In the genomic region with DNA sequence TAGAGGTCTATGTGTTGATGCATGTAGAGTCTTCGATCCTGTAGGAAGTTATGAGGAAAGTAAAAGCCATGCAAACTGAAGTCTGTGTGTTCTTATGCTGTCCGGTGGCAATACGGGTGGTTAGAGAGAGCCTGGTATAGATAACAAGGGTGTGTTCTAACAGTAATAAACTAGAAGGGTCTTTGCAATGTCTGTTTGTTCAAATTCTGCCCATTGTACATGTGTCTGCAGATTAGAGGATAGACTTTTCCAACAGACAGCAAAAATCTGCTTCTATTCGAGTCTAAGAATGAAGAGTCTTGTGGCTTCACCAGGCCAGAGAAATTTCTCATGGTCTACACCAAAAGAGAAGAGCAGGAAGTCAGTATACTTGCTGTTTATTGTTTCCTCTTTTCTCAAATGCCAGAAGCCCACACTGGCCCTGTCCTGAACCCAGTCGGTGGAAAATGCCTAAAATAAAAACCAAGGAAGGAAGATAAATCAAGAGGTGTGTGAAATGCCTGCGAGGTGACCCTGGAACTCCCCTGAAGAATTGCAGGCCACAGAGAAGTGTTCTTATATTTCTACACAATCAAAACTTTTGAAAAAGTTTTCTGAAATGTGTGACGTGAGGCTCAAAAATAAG, we compare ENCODE assay signal across 13 mouse cellular contexts. TPM values are rescaled to one million over a fixed set of nuclear protein-coding genes. Genes with fewer than 3 reads are reported as not detected.
DNase-seq lines count a peak whose midpoint lies in the region; ATAC-seq lines count a peak whose summit lies in the region.
"Had no signal": no experiment of that assay in that cellular context is flagged by ENCODE, and none has a peak within 500 bp of the region (broad histone marks: within the 10 kb centered on the region; RNA-seq: fewer than 3 reads in every experiment).

No protein-coding gene starts in this region.

- H3K9me3 ChIP-seq in kidney, embryonic 15.5 days (replicated peaks): no peaks in the 10 kb centered on the region
- no peaks in the 10 kb centered on the region for H3K9me3 ChIP-seq in intestine, embryonic 14.5 days (ENCODE audit: control insufficient read depth, low read length)

- H3K9ac ChIP-seq in kidney, embryonic 15.5 days: no peak overlapping the region
- no peak overlapping the region for H3K9ac ChIP-seq in intestine, embryonic 14.5 days (ENCODE audit: low read length)

- no peak overlapping the region for H3K4me3 ChIP-seq in kidney, embryonic 15.5 days (replicated peaks)
- H3K4me3 ChIP-seq in intestine, embryonic 14.5 days (ENCODE audit: low read depth, low read length): no peak overlapping the region

- no peaks in the 10 kb centered on the region for H3K27me3 ChIP-seq in kidney, embryonic 15.5 days
- no peaks in the 10 kb centered on the region for H3K27me3 ChIP-seq in intestine, embryonic 14.5 days (replicated peaks; ENCODE audit: control insufficient read depth, insufficient read depth, low read length)

- H3K4me2 ChIP-seq in kidney, embryonic 15.5 days: no peak overlapping the region
- H3K4me2 ChIP-seq in intestine, embryonic 14.5 days (ENCODE audit: low read length): no peak overlapping the region

- 58% methylated on average over 7 of the region's 7 CpGs for WGBS in kidney, embryonic 15.5 days
- 47% methylated on average over 7 of the region's 7 CpGs for WGBS in intestine, embryonic 14.5 days

- 0 out of 2 replicates have a peak, but pooled peaks cover 5% of the 10 kb centered on the region for H3K4me1 ChIP-seq in kidney, embryonic 15.5 days
- H3K4me1 ChIP-seq in intestine, embryonic 14.5 days (replicated peaks; ENCODE audit: control insufficient read depth, insufficient read depth, low read length): peaks cover 3% of the 10 kb centered on the region; the same call in 1 of the 2 replicates

- intact Hi-C loops in left cerebral cortex, postnatal 4 days (cut with DNase I): no loop called here

- peak overlapping the region; percentile 41; the same call in 1 of the 2 replicates for H3K27ac ChIP-seq in kidney, embryonic 15.5 days
- H3K27ac ChIP-seq in intestine, embryonic 14.5 days (ENCODE audit: low read depth): peak overlapping the region; percentile 36; the same call in 1 of the 2 replicates

- no peak for DNase-seq in kidney, postnatal 14 days
- peak; percentile 17 for DNase-seq in MEL-GATA-1-ER (ENCODE audit: extremely low read depth, low read depth)
- DNase-seq in intestine, embryonic 14.5 days (ENCODE audit: low spot score): no peak
- DNase-seq in left cerebral cortex, postnatal 4 days: no peak
- DNase-seq in cerebellum, postnatal 25 days: no peak
- DNase-seq: kidney, postnatal 25 days; midbrain, embryonic 14.5 days had no signal

- ATAC-seq in kidney, embryonic 15.5 days (replicated peaks; ENCODE audit: low FRiP score): no peak
- ATAC-seq in intestine, embryonic 14.5 days (replicated peaks; ENCODE audit: low FRiP score, low TSS enrichment, low read depth): no peak
- peak; percentile 16; the same call in 1 of the 2 replicates for ATAC-seq in megakaryocyte-erythroid progenitor cell, adult 5-6 weeks (replicated peaks; ENCODE audit: low FRiP score, low TSS enrichment, poor library complexity, severe bottlenecking)

- H3K36me3 ChIP-seq in kidney, embryonic 15.5 days: no peaks in the 10 kb centered on the region
- H3K36me3 ChIP-seq in intestine, embryonic 14.5 days (ENCODE audit: control insufficient read depth, insufficient read depth, low read length): no peaks in the 10 kb centered on the region

RNA-seq across cellular contexts. Expression of a gene that starts 8.8 kb away (rescaled TPM):
- polyA plus RNA-seq in kidney, embryonic 15.5 days (2015; fragmentation: Nextera tagmentation; extraction: Ambion mirVana): 54.0 and 58.1 TPM in 2 replicates
- 82.2 and 85.2 TPM in 2 replicates for polyA plus RNA-seq in intestine, embryonic 14.5 days (2014; fragmentation: Nextera tagmentation; extraction: Ambion mirVana)
- total RNA-seq in megakaryocyte-erythroid progenitor cell, adult 5-6 weeks (2014; fragmentation: Nextera tagmentation): 162 and 163 TPM in 2 replicates
- total RNA-seq in megakaryocyte-erythroid progenitor cell, adult 5-6 weeks (2017): 197 and 256 TPM in 2 replicates
- 10 to 100 TPM; 12.4 to 12.5 TPM for total RNA-seq in left cerebral cortex, postnatal 4 days (2021)

RNA-seq across cellular contexts. Expression of a gene that starts 38.9 kb away (rescaled TPM):
- not detected in 2 replicates for polyA plus RNA-seq in kidney, embryonic 15.5 days (2015; fragmentation: Nextera tagmentation; extraction: Ambion mirVana)
- not detected in 2 replicates for polyA plus RNA-seq in intestine, embryonic 14.5 days (2014; fragmentation: Nextera tagmentation; extraction: Ambion mirVana)
- not detected in 2 replicates for total RNA-seq in megakaryocyte-erythroid progenitor cell, adult 5-6 weeks (2014; fragmentation: Nextera tagmentation)
- total RNA-seq in megakaryocyte-erythroid progenitor cell, adult 5-6 weeks (2017): 0.11 TPM in 1 of 2 replicates, not detected in the other
- total RNA-seq in left cerebral cortex, postnatal 4 days (2021): not detected
- total RNA-seq: heart, postnatal 25 days; left cerebral cortex, postnatal 14 days had no signal
- polyA plus RNA-seq: cortical plate, adult 2 months; midbrain, embryonic 14.5 days; neural tube, embryonic 14.5 days had no signal

Comparison
In these comparisons a context has a peak if more than half of its experiments do, and no peak if none do; other contexts are left out.
1. RNA of a gene that starts 8.8 kb away (total RNA-seq): 162 to 256 TPM in megakaryocyte-erythroid progenitor cell, adult 5-6 weeks; 12.4 to 12.5 TPM in left cerebral cortex, postnatal 4 days; every median in the first group is over 10 times any median in the second.